Mouse (Mus musculus): ENCODE data around the gene Wdr4.
"Not testable (repeated sequence)": the region's sequence is repeated elsewhere in the genome, so short reads cannot be mapped to it uniquely, and the experiment has no call there.

Wdr4 gene

DNA sequence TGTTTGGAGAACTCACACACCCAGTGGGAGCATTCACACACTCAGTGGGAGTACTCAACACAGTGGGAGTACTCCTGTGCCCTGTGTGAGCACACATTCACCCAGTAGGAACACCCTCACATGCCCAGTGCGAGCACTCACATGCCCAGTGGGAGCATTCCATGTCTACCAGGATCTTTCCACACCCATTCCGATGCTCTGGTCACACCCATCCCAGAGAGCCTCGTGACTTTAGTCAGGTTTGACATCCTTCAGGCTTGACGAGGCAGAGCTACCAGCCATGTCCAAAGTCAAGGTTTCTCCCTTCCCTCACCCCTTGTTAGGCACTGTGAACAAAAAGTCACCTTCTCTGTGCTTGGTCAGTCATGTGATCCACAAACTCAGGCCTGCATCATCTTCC, 15.6 kb upstream of the Wdr4 start:
- no peak for DNase-seq

DNA sequence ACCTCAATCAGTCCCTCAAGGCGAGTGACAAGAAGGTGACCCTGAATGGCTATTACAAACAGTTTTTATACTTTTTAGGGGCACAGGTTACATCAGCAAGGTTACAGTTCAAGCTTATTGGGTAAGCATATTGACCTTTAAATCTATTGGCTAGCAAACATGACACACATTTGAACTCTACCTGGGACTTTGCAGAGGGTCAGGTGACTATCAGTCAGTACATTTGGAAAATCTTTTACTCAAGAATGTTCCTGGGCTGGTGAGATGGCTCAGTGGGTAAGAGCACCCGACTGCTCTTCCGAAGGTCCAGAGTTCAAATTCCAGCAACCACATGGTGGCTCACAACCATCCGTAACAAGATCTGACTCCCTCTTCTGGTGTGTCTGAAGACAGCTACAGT, 12.6 kb upstream of the Wdr4 start:
- DNase-seq = not testable (repeated sequence)

GRCm38 (mm10) chr17:31531441-31532158, 11.8 kb upstream of the Wdr4 start:
- DNase-seq = no peak

- DNase-seq = no peak
Measured at GRCm38 (mm10) chr17:31529314-31529713, 9.5 kb upstream of the Wdr4 start.

DNA sequence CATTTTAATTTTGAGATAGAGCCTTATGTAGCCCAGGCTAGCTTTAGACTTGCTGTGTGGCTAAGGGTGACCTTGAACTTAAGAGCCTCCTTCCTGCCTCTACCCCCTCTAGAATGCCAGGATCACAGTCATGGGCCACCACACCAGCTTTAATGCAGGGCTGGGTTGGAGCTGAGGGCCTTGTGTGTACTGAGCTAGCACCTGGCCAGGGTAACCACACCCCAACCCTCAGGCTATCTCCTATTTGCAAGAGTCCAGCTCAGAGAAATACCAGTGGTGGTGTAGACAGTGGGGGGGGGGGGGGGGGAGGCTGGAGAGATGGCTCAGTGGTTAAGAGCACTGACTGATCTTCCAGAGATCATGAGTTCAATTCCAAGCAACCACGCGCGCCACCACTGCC, 6.0 kb upstream of the Wdr4 start:
- no peak for DNase-seq

DNA sequence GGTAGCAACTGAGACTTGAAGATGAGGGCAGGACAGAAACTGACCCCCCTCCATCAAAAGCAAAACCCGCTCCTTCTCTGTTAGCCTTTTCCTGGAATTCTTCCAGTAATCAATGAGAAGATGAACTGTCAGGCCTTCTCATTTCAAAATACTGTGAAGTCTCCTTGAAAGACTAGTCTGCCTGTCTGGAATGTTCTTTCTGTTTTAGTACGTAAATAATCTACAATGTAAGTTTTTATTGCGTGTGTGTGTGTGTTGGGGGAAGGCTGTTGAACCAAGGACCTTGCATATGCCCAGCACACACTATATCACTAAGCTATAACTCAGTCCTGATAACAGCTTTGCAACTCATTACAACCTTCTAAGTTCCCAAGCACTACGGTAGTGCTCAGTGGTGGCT, 5.3 kb upstream of the Wdr4 start:
- DNase-seq = no peak

DNA sequence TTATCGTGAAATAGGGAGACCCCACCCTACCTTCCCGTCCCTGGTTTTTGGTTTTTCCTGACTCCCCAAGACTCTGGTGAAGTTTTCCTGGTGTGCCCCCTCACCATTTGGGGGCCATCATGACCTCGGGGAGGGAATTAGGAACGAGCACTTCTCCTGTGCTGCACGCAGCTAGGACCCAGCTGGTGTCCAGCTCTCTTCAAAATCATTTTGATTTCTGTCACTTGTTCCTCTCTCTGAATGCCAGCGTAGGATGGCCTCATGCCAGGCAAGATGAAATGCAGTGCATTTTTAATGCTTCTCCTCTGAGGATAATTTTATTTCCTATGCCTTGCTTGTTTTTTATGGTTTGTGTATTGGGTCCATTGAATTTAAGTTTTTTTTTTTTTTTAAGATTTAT, 2.2 kb upstream of the Wdr4 start:
- peak; percentile 48 for DNase-seq

DNA sequence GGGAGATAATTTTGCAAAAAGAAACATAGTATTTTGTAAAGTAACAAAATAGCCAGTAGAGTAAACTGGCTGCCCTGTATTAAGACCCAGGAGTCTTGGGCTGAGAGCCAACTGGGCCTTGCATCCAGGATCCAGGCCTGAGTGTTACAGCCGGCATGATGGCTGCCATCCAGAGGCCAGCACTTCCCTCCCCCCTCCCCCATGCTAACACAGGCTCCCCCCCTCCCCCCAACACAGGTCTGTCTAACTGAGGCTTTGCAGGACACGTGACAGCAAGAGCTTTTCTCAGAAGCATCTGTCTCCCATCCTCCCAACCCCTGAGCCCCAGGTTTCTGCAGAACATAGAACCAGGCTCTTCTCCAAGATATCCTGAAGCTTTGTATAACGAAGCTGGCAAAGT, 1.1 kb upstream of the Wdr4 start:
- DNase-seq = peak; percentile 84

DNA sequence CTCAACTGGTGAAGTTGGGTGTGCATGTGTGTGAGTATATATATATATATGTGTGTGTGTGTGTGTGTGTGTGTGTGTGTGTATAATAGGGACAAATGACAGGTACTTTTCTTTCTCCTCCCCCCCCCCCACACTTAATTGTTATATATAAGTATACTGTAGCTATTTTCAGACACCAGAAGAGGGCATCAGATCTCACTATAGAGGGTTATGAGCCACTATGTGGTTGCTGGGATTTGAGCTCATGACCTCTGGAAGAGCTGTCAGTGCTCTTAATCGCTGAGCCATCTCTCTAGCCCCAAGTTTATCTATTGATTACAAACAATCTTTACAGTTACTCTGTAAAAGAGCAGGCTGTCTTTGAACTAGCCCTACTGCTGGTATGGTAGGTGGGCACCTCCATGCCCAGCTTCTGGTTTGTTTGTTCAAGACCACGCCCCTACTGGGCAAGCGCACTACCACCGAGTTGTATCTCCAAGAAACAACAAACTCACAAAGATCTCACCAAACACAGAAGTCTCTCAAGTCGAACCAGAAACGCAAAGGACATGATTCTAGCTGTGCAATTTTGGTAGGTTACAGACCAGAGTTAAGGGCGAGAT, 335 bp downstream of the Wdr4 start:
- DNase-seq = no peak

DNA sequence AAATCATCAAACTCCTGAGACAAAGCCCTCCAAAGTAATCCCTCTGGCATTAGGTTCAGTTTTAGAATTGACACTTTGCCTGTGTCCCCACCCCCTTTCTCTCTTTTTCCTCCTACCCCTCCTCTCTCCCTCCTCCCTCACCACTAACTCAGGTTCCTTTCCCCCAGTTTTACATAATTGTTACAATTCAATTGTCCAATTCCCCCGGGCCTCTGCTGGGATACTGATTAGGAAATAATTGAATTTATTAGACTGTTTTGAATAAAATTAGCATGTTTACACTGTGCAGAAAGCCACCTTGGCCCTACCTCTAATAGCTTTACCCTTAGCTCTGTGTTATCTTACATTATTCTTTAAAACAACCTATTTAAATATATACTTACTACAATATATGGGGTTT, 5.1 kb downstream of the Wdr4 start:
- DNase-seq = no peak

DNA sequence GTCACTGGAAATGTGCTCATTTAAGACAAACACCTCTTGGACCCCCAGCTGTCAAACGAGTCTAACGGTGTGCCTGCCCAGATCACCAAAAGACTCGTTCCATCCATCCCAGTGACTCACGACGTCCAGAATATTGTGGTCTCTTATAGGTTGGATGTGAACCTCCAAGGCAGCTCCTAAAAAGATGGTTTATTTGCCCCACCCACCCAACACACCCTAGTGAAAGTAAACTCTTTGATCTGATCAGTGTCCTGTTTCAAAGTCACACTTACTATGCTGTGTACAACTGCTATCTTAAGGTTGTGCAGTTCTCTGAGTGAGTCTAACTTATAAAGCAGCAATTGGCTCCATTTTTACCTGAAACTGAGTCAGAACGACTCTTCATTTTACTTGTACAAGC, 7.2 kb downstream of the Wdr4 start:
- DNase-seq = no peak

GRCm38 (mm10) chr17:31511792-31512495, 7.8 kb downstream of the Wdr4 start:
- peak; percentile 89 for DNase-seq

DNA sequence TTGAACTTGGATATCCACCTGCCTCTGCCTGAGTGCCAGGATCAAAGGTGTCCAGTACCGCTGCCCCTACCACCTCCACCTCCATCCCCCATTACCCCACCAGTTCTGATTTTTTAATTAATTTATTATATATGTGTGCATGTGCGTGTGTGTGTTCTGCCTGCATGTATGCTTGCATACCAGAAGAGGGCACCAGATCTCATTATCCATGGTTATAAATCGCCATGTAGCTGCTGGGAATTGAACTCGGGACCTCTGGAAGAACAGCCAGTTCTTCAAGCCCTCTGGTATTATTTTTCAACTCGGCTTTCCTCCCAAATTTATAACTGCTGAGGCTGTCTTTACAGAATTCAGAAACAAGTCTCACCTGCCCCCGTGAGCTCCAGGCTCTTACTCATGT, 8.8 kb downstream of the Wdr4 start:
- no peak for DNase-seq

DNA sequence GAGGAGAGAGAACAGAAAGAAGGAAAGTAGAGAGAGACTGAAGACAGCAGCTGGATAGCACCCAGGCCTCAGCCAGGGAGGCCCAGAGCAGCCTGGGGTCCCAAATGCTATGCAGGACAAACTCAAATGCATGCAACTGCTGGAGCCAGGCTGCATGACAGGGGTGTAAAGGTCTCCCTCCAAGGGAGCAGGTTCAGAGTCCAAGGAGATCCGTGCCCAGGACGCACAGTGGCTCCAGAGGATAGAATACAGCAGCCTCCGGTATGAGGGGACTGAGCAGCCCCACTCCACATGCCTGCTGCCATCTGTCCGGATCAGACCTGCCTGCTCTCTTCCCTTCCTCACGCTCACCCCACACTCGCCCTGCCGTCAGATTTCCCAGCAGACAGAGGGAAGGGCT, 13.5 kb downstream of the Wdr4 start:
- peak; percentile 4 for DNase-seq

GRCm38 (mm10) chr17:31505013-31505412, 14.8 kb downstream of the Wdr4 start:
- peak; percentile 6 for DNase-seq

GRCm38 (mm10) chr17:31503936-31504335, 15.8 kb downstream of the Wdr4 start:
- DNase-seq = no peak

DNA sequence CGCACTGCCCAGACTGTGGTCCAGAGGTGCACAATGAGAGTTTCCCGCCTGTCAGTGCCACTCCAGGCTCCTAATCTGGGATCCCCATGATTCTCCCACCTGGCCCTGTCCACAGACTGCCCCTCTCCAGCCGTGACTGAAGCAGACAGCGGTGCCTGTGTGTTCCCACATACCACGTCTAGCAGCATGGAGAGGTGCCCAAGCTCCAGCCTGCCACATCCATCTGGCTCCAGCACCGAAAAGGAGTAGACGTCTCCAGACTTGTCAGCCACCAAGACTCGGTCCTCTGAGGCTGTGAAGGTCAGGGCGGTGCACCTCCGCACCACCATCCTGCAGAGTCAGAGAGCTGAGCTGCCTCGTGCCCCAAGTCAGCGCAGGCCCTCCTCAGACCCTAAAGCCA, 16.4 kb downstream of the Wdr4 start:
- DNase-seq = no peak

DNA sequence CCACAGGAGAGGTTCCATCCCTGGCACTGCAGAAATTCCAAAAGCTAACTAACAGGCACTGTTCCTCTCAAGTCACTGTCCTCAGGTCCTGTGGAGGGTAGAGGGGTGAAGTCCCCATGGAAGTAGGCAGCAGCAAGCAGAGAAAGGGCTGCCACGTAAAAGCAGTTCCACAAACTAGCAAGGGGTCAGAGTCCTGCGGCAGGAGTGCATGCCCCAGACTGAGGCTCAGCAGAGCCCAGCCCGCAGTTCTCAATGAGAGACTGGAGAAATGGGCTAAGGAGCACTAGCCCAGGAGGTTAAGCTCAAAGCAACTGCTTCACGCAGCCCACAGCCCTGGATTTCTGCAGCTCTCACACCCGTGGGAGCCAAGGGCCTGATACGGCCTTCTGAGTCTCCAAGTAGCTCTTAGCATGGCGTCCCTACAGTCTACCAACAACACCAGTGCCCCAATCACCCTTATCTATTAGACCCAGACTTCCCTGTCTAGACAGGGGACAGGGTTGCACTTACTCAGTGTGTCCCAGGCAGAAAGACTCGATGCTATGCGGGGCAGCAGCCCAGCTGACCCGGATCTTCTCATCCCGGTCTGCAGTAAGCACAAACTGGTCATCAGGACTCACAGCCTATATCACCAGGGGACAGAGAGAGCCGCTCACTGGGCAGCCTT, 17.4 kb downstream of the Wdr4 start:
- no peak for DNase-seq

- peak; percentile 44 for DNase-seq
Measured at GRCm38 (mm10) chr17:31500908-31501307, 18.9 kb downstream of the Wdr4 start.

- DNase-seq = peak; percentile 57
Measured at GRCm38 (mm10) chr17:31500416-31500815, 19.4 kb downstream of the Wdr4 start.

DNA sequence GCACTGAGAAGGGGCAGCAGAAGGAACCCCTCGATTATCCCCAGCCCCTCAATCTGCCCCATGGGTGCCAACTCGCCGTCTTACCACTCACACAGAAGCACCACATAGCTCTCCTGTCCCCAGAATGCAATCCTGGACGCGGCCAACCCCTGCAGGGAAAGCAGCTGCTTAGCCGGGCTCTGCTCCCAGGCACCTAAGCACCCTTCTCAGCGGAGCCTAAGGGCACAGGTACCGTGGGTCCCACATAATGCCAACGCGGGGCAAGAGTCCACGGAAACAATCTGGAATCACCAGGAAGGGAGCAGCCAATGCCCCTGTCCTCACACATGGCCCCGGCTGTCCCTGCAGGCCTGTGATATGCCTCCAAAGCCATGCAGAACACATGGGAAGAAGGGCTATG, 20.1 kb downstream of the Wdr4 start:
- peak; percentile 63 for DNase-seq

DNA sequence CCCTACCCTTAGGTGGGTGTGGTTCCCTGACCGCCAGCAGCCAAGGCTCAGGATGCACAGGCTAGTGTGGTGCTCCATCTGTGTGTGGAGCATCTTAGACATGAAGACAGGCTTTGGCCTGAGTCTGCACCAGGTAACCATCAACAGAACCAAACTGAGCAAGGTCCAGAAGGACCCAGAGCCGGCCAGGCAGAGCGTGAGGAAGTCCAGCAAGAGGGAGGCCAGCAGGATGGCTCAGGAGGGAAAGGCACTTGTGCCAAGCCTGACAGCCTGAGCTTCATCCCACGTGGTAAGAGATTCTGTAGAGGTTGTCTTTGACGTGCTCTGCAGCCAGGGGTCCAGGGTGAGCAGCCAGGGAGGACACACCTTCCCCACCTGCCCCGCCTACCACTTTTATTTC, 22.1 kb downstream of the Wdr4 start:
- DNase-seq = peak; percentile 78

GRCm38 (mm10) chr17:31494989-31495388, 24.8 kb downstream of the Wdr4 start:
- DNase-seq = peak; percentile 11

DNA sequence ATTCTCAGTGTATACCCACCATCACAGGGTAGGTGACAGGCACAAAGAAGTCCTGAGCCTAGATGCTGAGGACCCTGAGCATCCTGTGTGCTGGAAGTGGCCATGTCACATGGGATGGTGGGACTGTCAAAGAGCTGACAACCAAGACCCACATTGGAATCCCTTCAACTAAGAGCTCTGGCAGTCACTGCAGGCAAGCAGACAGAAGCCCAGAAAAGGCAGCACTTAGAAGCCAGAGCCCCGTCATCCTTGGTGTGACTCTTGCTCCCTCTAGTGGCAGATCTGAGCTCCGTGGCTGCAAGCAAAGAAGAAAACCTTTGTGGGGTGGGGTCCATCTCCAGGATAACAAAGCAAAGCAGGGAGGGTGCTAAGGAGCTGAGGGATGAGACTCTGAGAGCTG, 27.4 kb downstream of the Wdr4 start:
- DNase-seq = peak; percentile 77

Measured in cerebellum, adult 11-12 months (tissue).